Mouse (Mus musculus) hindbrain, embryonic 13.5 days (tissue): Measurements from ENCODE around the gene Wdr81. TPM values are rescaled to one million over a fixed set of nuclear protein-coding genes. Genes with fewer than 3 reads are reported as not detected.

Experiments
- ATAC-seq: fragments of 200-750 bp; cut with Nextera tagmentation; 2 replicates; pipeline ENCODE4 v1.8.0; 2017; ENCODE audit warnings: moderate TSS enrichment; ENCODE audit not compliant: low FRiP score
- H3K27ac ChIP-seq: fragments of 300-500 bp; sonication (generic); 2 replicates; pipeline ENCODE4 v1.5.1; 2015; ENCODE audit warnings: inconsistent platforms, mild to moderate bottlenecking, moderate library complexity
- H3K27me3 ChIP-seq: fragments of 300-500 bp; sonication (generic); 2 replicates; pipeline ENCODE4 v1.6.1; 2015; ENCODE audit warnings: mild to moderate bottlenecking, inconsistent platforms
- H3K36me3 ChIP-seq: fragments of 300-500 bp; sonication (generic); 2 replicates; pipeline ENCODE4 v1.6.1; 2015; ENCODE audit warnings: mild to moderate bottlenecking, inconsistent platforms
- H3K4me1 ChIP-seq: fragments of 300-500 bp; sonication (generic); replicated peaks from 2 replicates; pipeline ENCODE4 v1.6.1; 2015; ENCODE audit warnings: inconsistent platforms
- H3K4me2 ChIP-seq: fragments of 300-500 bp; sonication (generic); 2 replicates; pipeline ENCODE4 v1.6.1; 2015; ENCODE audit warnings: inconsistent platforms, mild to moderate bottlenecking, moderate library complexity
- H3K4me3 ChIP-seq: fragments of 300-500 bp; sonication (generic); 2 replicates; pipeline ENCODE4 v1.5.1; 2015; ENCODE audit warnings: mild to moderate bottlenecking, inconsistent platforms
- H3K9ac ChIP-seq: fragments of 300-500 bp; sonication (generic); 2 replicates; pipeline ENCODE4 v1.6.1; 2015; ENCODE audit warnings: mild to moderate bottlenecking, inconsistent platforms
- H3K9me3 ChIP-seq: fragments of 300-500 bp; sonication (generic); 2 replicates; pipeline ENCODE4 v1.6.1; 2016; ENCODE audit warnings: inconsistent platforms
- WGBS: fragments of 180-500 bp; shearing (Covaris S2); methylation state at CpG from one replicate; pipeline ENCODE4 v1.1.7; 2015; 5-methylcytosine and 5-hydroxymethylcytosine counted together
- polyA plus RNA-seq: library from polyadenylated mRNA; unstranded; fragments of >200 nt; fragmentation: Nextera tagmentation; extraction: Ambion mirVana; gene quantifications from 2 replicates; pipeline ENCODE4 v1.2.1, GENCODE M21; 2015

Gene Wdr81
- polyA plus RNA-seq, 1 experiment from 2014 or later, result 6.2 TPM

DNA sequence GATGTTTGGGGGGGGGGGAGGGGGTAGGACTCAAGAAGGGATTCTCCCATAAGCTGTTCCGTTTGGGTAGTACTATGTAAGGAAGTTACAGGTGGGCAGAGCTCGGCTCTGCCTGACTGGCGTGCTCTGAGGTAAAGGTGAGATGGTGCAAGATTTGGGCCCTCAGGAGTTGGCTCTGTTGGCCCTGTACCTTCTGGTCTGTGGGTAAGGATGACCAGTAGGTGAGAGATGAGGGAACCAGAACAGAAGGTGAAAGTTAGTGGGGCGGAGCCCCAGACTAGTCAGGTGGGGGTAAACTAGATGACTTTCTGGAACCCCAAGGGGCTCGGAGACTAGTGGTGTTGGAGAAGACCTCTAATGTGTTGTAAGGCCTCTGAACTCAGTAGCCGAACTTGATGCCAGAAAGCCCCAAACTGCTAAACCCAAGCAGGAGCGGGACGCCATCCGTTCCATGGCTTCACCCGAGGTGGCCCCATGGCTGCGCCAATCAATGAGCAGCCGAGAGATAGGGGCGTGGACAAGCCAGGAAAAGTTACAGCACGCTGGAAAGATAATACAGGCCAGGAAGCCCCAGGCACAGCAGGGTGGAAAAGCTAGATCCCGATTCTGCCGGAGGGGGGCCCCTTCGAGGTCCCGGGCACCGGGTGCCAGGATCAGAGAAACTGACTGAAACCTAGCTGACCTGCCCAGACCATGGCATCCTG, 13.1 kb upstream of the Wdr81 start:
- no peak for ATAC-seq
- Histone ChIP-seq H3K27me3 (0 out of 2 replicates have a peak, but pooled peaks cover 19% of the 10 kb centered on the region), H3K9me3 (no peaks in the 10 kb centered on the region), H3K9ac (peak overlapping the region; percentile 63), H3K4me2 (peak overlapping the region; percentile 57), H3K4me1 (peaks cover 19% of the 10 kb centered on the region), H3K4me3 (peak overlapping the region; percentile 31), H3K27ac (no peak overlapping the region), H3K36me3 (peaks cover 23% of the 10 kb centered on the region)
- WGBS, result 18% methylated on average over 19 of the region's 19 CpGs

DNA sequence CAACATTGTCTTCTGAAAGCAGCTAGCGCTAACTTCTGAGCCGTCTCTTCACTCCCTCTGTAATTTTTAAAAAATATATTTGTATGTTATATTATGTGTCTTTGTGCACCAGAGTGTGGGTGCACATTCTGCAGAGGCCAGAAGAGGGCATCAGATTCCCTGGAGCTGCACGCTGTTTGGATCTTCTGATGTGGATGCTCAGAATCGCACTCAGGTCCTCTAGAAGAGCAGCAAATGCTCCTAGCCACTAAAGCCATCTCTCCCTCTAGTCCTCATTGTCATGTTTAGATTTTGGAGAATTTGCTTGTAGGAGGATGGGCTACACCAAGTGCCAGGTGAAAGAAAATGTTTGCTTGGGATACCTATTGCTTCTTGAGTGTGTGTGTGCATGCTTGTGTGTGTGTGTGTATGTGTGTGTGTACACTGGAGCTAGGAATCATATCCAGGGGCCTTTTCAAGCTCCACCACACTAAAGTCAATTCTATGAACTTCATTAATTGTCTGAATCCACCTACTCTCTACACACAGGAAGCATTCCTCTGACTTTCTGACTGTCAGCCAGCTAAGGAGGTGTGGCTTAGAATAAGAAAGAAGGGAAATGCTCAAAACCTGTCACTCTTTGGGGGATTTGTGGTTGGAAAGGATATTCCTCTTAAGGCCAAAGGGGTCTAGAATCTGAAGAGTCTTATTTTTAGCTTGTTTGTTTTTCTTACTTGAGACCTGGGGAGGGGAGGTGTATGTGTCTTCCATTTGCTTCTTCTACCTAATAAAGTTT, 12.4 kb upstream of the Wdr81 start:
- Histone ChIP-seq H3K27ac (no peak overlapping the region), H3K36me3 (peaks cover 23% of the 10 kb centered on the region), H3K4me1 (peaks cover 26% of the 10 kb centered on the region), H3K4me2 (no peak overlapping the region), H3K27me3 (0 out of 2 replicates have a peak, but pooled peaks cover 19% of the 10 kb centered on the region), H3K9ac (no peak overlapping the region), H3K9me3 (no peaks in the 10 kb centered on the region), H3K4me3 (no peak overlapping the region)
- ATAC-seq, result no peak
- 96% methylated on average over 4 of the region's 4 CpGs for WGBS

DNA sequence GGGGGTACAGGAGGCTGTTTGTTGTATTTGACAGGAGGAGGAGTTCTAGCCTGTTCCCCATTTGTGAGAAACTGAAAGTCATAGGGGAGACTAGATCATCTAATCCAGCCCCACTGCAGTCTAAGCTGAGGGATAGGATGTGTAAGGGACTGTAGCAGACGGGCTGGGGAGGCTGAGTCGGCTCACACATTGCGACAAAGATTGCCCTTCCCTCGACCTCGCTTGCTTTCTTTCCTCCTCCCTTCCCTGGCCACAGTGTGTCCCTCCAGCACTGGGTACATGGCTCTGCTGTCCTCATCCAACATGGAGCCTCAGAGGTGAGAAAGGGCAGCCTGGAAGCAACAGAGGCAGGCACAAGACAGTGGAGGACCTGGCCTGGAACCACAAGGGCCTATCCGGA, 10.5 kb upstream of the Wdr81 start:
- peaks cover 36% of the 10 kb centered on the region for H3K4me1 ChIP-seq
- WGBS, result 90% methylated on average over 6 of the region's 6 CpGs
- no peak overlapping the region for H3K27ac ChIP-seq
- H3K9ac ChIP-seq, result no peak overlapping the region
- H3K36me3 ChIP-seq, result peaks cover 23% of the 10 kb centered on the region
- ATAC-seq, result no peak
- H3K4me3 ChIP-seq, result no peak overlapping the region
- H3K4me2 ChIP-seq, result no peak overlapping the region
- no peaks in the 10 kb centered on the region for H3K9me3 ChIP-seq
- 0 out of 2 replicates have a peak, but pooled peaks cover 19% of the 10 kb centered on the region for H3K27me3 ChIP-seq

DNA sequence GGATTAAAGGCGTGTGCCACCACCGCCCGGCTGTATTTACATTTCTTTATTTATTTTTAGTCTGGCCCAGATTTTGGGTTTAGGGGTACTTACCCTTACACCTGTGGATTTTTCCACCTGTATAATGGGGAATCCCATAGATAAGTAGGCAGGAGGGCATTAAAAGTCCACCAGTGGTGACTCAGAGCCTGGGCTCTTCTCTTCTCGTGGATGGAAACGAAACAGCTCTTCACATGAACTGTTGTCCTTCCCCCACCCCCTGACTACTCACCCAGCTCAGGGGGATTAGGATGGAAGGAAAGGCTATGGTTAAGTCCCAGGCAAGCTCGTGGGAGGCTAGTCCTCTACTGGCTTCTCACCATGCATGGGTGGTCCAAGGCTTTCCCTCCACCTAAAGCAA, 9.9 kb upstream of the Wdr81 start:
- Histone ChIP-seq H3K4me2 (no peak overlapping the region), H3K4me1 (peaks cover 42% of the 10 kb centered on the region), H3K9ac (no peak overlapping the region), H3K27me3 (0 out of 2 replicates have a peak, but pooled peaks cover 16% of the 10 kb centered on the region), H3K36me3 (peaks cover 23% of the 10 kb centered on the region), H3K4me3 (no peak overlapping the region), H3K9me3 (no peaks in the 10 kb centered on the region), H3K27ac (no peak overlapping the region)
- ATAC-seq, result no peak
- WGBS, result 89% methylated on average over 6 of the region's 6 CpGs

DNA sequence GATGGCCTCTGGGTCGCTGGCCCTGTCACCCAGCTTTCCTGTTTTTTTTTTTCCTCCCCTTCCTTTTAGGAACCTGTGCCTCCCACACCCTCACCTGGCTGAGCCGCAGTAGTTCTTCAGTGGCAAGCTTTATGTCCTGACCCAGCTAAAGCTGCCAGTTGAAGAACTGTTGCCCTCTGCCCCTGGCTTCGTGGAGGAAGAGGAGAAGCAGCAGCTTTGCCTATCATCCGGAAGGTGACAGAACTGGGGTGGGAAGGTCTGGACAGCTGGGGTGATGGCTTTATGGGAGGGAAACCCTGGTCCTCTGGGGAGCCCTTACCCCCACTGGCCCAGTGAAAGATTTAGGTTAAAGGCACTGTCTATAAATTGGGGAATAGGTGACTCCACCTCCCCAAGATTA, 9.1 kb upstream of the Wdr81 start:
- WGBS, result 76% methylated on average over 4 of the region's 4 CpGs
- no peak for ATAC-seq
- Histone ChIP-seq H3K4me2 (no peak overlapping the region; the same call in 1 of the 2 replicates), H3K9ac (no peak overlapping the region), H3K4me3 (no peak overlapping the region), H3K27ac (no peak overlapping the region), H3K27me3 (0 out of 2 replicates have a peak, but pooled peaks cover 14% of the 10 kb centered on the region), H3K9me3 (no peaks in the 10 kb centered on the region), H3K36me3 (peaks cover 23% of the 10 kb centered on the region), H3K4me1 (peaks cover 44% of the 10 kb centered on the region)

DNA sequence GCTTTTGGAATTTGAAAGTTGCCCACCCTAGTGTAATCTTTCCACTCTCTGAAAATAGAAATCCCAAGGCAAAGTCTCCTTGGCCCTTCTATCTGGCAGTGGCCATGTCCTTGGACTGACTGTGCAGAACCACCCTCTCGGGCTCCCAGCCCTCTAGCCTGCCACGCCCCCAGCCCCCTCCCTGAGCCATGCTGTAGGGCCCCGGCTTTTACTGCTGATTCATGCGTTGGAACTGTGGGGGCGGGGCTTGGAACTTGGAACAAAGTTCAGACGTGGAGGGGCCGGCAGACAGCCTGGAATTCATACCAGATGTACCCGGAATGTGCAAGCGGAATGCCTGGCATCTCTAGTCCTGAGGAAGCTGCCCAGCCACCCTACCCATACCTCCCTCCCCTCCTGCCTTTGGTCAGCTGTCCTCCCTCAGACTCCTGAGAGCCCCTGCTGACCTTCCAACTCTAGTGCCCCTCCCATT, 8.4 kb upstream of the Wdr81 start:
- Histone ChIP-seq H3K9ac (peak overlapping the region; percentile 81; the same call in 1 of the 2 replicates), H3K4me2 (peak overlapping the region; percentile 98)

DNA sequence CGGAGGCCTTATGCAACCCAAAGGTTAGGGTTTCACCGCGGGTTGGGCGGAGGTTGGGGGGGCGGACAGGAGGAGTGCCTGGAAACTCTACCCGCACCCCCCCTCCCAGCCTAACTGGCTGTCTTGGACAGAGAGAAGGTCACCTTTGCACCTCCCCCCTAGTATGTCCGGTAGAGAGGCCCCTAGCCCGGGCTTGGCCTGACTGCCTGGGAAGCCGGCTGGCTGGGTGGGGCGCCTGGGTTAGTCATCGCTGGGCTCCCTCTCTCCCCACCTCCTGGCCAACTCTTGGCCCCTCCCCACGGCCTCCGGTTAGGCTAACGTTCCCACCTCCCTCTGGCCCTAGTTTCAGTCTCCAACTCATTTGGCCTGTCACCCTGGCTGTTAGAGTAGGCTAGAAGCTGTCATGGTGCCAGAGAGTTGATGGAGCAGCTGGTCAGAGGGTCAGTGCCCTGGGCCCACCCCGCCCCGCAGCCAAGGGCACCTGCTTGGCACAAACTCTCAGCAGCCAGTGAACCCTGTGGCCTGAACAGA, 7.8 kb upstream of the Wdr81 start:
- H3K4me3 ChIP-seq, result peak overlapping the region; percentile 76
- H3K27ac ChIP-seq, result peak overlapping the region; percentile 78
- WGBS, result 6% methylated on average over 14 of the region's 16 CpGs
- peaks cover 36% of the 10 kb centered on the region for H3K4me1 ChIP-seq
- H3K27me3 ChIP-seq, result 0 out of 2 replicates have a peak, but pooled peaks cover 5% of the 10 kb centered on the region
- peaks cover 23% of the 10 kb centered on the region for H3K36me3 ChIP-seq
- peak overlapping the region; percentile 81 for H3K9ac ChIP-seq
- ATAC-seq, result no peak
- peak overlapping the region; percentile 98 for H3K4me2 ChIP-seq
- no peaks in the 10 kb centered on the region for H3K9me3 ChIP-seq

More for the DNA sequence above, 8.4 kb upstream of the Wdr81 start:
- ATAC-seq, result no peak
- peak overlapping the region; percentile 78; the same call in 1 of the 2 replicates for H3K27ac ChIP-seq
- H3K9me3 ChIP-seq, result no peaks in the 10 kb centered on the region
- peaks cover 23% of the 10 kb centered on the region for H3K36me3 ChIP-seq
- peaks cover 42% of the 10 kb centered on the region for H3K4me1 ChIP-seq
- peak overlapping the region; percentile 76 for H3K4me3 ChIP-seq
- WGBS, result 7% methylated on average over 9 of the region's 9 CpGs
- H3K27me3 ChIP-seq, result 0 out of 2 replicates have a peak, but pooled peaks cover 8% of the 10 kb centered on the region

DNA sequence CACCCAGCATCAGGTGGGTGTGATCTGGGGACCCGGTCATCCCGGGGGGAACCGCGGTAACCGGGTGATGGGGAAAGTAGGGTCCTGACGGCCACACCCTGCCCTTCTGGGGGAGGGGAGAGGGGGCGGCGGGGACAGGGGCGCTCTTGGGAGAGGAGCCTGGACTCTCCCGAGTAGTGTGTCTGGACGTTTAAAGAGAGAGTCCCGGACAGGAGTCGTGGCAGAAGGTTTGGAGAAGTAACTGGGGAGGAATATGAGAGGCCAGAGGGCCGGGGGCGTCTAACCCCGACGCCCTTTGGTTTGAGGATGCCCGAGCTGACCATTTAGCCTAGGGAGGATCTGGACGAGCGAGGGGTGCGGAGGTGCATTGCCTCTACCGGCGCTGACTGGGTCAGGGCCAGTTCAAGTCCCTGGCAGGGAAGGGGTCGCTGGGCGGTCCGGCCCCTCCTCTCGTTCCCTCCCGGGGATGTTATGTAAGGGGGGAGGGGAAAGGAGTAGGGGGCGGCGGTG, 7.3 kb upstream of the Wdr81 start:
- peak overlapping the region; percentile 78 for H3K27ac ChIP-seq
- H3K36me3 ChIP-seq, result peaks cover 20% of the 10 kb centered on the region
- peak; percentile 50 for ATAC-seq
- peak overlapping the region; percentile 98 for H3K4me2 ChIP-seq
- 0 out of 2 replicates have a peak, but pooled peaks cover 1% of the 10 kb centered on the region for H3K27me3 ChIP-seq
- WGBS, result under 1% methylated on average over 30 of the region's 30 CpGs
- no peaks in the 10 kb centered on the region for H3K9me3 ChIP-seq
- H3K4me3 ChIP-seq, result peak overlapping the region; percentile 76
- peak overlapping the region; percentile 81 for H3K9ac ChIP-seq
- peaks cover 36% of the 10 kb centered on the region for H3K4me1 ChIP-seq

DNA sequence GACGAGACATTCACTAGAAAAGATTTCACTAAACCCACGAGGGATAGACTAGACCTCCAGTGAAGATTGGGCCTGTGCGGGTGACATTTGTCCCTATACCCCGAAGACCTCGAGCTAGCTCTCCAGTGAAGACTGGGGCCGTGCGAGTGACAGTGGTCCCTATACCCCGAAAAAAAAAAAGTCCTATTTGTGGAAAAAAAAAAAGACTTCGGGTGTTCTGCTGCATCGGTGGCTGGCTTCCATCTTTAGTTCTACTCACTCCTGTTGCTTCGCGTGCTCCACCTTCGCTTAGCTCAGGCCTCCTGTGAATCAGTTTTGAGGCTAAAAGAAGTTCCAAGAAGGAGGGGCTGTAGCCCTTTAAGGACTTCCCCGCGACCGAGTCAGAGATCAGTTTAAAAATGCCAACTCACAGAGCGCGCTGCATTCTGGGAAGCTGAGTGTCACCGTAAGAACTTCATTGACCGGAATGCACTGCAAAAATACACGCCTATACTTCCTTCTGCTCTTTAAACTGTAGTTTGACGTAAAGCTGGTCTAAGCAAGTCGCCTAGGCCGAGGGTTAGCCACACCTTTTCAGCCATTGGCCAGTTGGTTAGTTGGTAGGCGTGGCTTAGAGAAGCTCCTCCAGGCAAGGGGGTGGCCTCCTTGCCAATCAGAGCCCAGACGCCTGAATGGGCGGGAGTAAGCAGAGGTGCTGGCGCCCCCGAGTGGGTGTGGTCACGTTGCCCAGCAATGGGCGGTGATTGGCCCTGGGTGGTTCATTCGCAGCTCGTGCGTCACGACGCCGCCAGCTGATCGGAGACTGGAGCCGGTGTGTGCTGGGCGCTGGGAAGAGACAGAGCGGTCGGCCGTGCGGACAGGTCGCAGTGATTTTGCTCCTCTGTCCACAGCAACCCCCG, 6.6 kb upstream of the Wdr81 start, which contains the start of gene Tlcd2:
Gene Tlcd2 (plus strand): TSS at position 872 of the 899 bp plus-strand sequence.
- Histone ChIP-seq H3K4me3 (peak within 1 kb of the TSS; percentile 76), H3K9me3 (no peaks in the 10 kb centered on the region), H3K27me3 (no peaks in the 10 kb centered on the region), H3K36me3 (peaks cover 17% of the 10 kb centered on the region), H3K27ac (peak within 1 kb of the TSS; percentile 87), H3K4me2 (peak within 1 kb of the TSS; percentile 98), H3K9ac (peak within 1 kb of the TSS; percentile 81), H3K4me1 (peaks cover 36% of the 10 kb centered on the region)
- under 1% methylated on average over 46 of the region's 46 CpGs for WGBS
- peak; percentile 96 for ATAC-seq

DNA sequence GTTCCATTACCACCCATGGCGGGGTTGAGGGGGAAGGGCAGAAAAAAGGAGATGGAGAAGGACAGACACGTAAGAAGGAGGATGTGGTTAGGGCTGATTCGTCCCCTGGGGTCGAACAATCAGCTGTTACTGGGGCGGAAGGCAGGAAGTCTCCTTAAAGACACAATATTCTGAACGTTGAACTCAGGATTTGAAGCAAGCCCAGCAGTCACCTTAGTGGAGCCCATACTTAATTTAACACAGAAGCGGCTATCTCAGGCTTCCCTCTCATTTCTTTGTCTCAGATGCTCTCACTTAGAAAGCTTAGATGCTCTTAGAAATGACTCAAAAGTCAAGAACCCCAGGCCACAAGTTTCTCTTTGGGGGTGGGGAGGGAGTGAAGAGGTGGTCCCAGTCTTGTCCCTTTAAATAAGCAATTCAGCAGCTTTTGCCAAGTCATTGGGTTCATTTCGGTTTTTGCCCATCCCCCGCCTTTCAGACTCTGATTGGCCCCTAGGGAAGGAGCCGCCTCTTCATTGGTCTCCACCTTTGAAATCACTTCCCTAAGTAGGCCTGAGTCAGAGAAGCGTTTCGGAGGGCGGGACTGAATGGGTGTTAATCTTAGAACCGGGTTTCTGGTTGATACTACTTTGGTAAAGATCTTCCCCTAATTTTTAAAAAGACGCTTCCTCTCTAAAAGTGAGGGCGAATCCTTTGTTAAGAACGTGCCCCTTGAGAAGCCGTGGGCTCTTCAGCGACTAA, 5.8 kb upstream of the Wdr81 start:
- H3K4me1 ChIP-seq, result peaks cover 36% of the 10 kb centered on the region
- H3K4me2 ChIP-seq, result peak overlapping the region; percentile 62
- peak overlapping the region; percentile 61 for H3K9ac ChIP-seq
- peaks cover 10% of the 10 kb centered on the region for H3K36me3 ChIP-seq
- H3K27ac ChIP-seq, result peak overlapping the region; percentile 87
- H3K9me3 ChIP-seq, result no peaks in the 10 kb centered on the region
- peak overlapping the region; percentile 76 for H3K4me3 ChIP-seq
- WGBS, result 2% methylated on average over 19 of the region's 19 CpGs
- H3K27me3 ChIP-seq, result no peaks in the 10 kb centered on the region
- ATAC-seq, result no peak

DNA sequence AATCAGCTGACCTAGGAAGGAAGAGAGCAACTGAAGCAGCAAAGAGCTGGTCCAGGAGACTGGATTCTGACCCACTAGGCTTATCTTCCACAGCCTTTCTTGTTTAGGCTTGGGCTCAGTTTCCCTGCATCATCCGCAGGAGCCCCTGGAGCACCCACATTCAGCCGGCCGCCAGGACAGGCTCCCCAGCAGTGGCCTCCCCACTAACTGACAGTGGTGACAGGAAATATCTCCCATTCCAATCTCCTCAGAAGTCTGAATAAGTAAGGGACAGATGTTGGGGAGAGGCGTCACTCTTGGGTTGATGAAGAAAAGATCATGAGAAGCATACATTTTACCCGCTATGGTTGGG, 5.2 kb upstream of the Wdr81 start:
- Histone ChIP-seq H3K4me1 (peaks cover 42% of the 10 kb centered on the region), H3K27me3 (no peaks in the 10 kb centered on the region), H3K9ac (peak overlapping the region; percentile 46; the same call in 1 of the 2 replicates), H3K27ac (peak overlapping the region; percentile 87), H3K36me3 (peaks cover 4% of the 10 kb centered on the region), H3K4me2 (peak overlapping the region; percentile 62), H3K9me3 (no peaks in the 10 kb centered on the region), H3K4me3 (peak overlapping the region; percentile 76)
- no peak for ATAC-seq
- WGBS, result 32% methylated on average over 5 of the region's 5 CpGs
